Mouse (Mus musculus) MN1 (cell line): ENCODE data around the gene Actn3.
A peak's percentile ranks its signal among the peaks of the same experiment; 100 is the strongest.
"Not testable (repeated sequence)": the region's sequence is repeated elsewhere in the genome, so short reads cannot be mapped to it uniquely, and the experiment has no call there.

Experiments
- DNase-seq: peaks from one replicate; pipeline ENCODE4 v3.0.0-alpha.2; 2016; ENCODE audit warnings: low spot score

The Actn3 gene

GRCm38 (mm10) chr19:4859081-4859480 is 18.6 kb downstream of the Actn3 start:
- DNase-seq = no peak

DNA sequence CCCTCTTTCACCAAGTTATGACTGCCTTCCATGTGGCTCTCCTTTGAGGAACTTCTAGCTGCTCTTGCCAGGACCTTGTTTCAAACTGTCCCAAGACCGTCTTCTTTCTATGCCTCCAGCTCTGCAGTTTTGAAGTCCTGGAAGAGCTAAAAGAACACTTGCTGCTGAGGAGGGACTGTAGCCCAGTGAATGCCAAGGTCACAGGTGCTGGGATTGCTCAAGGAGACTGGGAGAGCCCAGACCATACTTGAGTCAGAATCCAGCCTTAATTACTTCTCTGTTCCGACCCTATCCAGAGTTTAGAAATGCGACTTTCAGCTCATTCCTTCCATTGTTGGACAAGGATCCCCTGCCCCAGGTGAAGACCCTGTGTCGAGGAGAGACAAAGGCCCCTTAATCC is 21.8 kb downstream of the Actn3 start:
- no peak for DNase-seq

- DNase-seq = no peak
Measured at GRCm38 (mm10) chr19:4855470-4855820, 22.3 kb downstream of the Actn3 start.

GRCm38 (mm10) chr19:4854552-4855469 is 22.9 kb downstream of the Actn3 start, which contains the start of gene Ctsf:
Gene Ctsf (plus strand): TSS chr19:4855130.
- DNase-seq = no peak

DNA sequence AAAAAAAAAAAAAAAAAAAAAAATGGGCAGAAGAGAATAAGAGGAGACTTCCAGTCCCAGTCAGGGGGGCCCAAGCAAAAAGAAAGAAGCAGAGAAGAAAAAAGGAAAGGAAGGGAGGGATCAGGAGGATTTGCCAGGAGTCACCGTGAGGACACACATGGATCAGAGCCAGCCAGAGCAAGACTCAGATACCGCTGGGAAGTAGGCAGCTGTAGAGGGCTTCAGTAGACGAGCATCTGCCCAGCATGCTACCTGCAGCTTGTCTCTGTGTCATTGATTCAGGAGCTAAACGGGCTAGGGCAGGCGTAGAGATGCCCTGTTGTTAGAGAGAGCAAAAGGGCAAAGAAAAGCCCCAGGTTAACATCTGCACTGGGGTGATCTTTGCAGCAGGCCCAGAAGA is 27.4 kb downstream of the Actn3 start:
- DNase-seq = no peak

DNA sequence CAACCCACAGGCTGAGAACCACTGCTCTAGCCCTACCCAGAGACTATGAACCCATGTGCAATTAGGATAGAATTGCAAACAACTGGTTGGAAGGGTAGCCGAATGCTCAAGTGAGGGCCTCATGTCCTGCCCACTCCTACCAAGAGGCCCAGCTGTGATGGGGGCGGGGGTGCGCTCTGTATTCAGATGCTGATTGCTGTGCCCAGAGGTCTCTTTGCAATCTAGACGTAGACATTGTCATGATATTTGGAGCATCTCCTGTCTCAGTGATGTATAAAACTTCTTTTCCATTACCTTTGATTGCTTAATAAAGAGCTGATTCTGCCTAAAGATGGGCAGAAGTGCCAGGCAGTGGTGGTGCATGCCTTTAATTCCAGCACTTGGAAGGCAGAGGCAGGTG is 27.9 kb downstream of the Actn3 start:
- DNase-seq = no peak

DNA sequence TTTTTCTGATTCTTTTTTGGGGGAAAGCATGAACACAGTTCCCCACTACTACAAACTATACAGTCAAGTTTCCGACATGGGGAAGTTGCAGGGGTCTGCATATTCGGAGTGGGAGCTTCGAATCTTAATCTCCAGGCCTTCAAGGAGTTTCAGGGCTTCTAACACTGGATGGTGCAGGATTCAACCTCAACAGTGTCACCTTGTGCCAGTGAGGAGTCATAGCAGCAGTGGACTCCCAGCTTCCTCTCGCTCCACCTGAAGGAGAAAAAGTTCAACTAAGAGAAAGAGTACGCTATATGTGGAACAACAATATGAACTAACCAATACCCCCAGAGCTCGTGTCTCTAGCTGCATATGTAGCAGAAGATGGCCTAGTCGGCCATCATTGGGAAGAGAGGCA is 30.2 kb downstream of the Actn3 start:
- peak; percentile 14 for DNase-seq

GRCm38 (mm10) chr19:4845846-4846245 is 31.9 kb downstream of the Actn3 start:
- DNase-seq = no peak

DNA sequence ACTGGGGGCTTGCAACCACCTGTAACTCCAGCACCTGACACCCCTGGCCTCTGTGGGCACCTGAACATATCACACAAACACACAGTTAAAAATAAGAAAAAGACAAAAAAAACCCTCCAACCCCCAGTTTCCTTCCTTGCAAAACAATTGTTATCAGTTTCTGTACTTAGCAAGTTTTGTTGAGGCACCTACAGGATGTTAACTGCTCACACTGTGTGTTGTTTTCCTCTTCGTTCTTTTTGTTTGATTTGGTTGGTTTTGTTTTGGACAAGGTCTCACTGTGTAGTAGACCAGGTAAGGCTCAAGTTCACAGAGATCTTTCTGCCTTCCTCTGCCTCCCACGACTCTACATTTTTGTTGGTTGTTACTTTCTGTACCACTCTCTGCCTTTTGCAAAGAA is 35.1 kb downstream of the Actn3 start:
- DNase-seq = no peak

GRCm38 (mm10) chr19:4840848-4841247 is 36.9 kb downstream of the Actn3 start:
- DNase-seq = no peak

- DNase-seq = peak; percentile 90
Measured at GRCm38 (mm10) chr19:4839149-4839548, 38.6 kb downstream of the Actn3 start, which contains the start of the genes Ccs and Ccdc87. Gene Ccs (minus strand): TSS chr19:4839332. Gene Ccdc87 (plus strand): TSS chr19:4839366.

GRCm38 (mm10) chr19:4838526-4839140 is 39.1 kb downstream of the Actn3 start:
- DNase-seq = no peak

GRCm38 (mm10) chr19:4837049-4837448 is 40.7 kb downstream of the Actn3 start:
- no peak for DNase-seq

- no peak for DNase-seq
Measured at GRCm38 (mm10) chr19:4836096-4836495, 41.6 kb downstream of the Actn3 start.

DNA sequence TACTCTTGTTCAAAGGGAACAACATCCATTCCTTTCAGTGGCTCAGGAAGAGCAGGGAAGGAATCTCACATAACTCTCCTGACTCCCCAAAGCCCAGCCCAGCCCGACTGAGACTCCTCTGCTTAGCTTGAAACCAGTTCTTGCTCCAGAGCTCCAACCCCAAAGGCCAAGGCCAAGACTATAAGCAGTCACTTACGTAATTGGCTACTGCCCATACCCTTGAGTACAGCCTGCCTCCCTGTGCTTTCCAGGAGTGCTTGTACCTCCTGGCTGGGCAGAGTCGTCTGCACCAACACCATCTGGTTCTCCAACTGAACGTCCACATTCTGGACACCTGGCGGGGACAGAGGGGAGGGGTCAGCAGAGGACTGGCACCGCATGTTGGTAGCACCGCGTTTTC is 43.7 kb downstream of the Actn3 start:
- no peak for DNase-seq

DNA sequence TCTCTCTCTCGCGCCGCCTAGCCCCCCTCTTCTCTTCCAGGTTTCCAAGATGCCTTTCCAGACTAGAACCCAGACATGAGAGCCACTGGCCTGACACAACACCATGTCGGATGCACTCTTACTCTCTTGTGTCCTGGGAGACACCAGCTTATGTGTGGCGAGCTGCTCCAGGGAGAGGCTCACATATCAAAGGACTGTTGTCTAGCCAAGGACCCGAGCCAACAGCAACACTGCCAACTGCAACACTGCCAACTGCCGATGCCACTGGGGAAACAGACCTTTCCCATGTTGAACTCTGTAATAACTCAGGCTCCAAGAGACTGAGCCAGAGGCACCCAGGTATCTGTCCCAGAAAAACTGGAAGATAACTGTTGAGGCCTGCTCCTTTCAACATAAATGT is 48.6 kb downstream of the Actn3 start:
- DNase-seq = no peak

DNA sequence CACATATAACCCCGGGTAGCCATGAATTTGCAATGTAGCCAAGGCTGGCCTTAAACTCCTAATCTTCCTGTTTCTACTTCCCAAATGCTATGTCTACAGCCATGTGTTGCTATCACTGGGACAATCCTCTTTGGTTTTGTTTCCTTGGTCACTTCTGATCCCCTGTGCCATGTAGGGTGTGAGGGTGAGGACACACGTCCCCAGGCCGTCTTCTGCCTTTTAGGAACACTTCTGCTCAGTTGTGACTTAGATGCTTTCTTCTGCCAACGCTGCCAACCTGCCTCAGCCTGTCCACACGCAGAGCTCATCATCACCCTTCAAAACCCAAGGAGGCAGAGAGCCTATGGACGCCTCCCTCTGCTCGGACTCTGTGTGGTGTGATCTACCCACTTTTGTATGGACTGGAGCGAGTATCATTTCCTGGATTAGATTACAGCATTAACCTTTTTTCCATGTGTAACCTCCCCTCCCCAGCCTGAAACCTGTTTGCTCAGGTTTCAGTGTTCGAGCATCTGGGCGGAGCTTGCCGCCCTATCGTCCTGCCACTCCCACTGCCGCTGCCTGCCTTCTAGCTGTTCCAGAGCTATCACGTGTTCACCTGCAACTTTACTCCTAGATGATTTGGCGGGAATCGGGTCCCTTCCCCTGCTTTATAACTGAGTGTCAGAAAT is 49.1 kb downstream of the Actn3 start:
- DNase-seq = no peak

GRCm38 (mm10) chr19:4820678-4821303 is 56.9 kb downstream of the Actn3 start:
- DNase-seq = peak; percentile 73

GRCm38 (mm10) chr19:4817182-4817835 is 60.4 kb downstream of the Actn3 start:
- DNase-seq = no peak

DNA sequence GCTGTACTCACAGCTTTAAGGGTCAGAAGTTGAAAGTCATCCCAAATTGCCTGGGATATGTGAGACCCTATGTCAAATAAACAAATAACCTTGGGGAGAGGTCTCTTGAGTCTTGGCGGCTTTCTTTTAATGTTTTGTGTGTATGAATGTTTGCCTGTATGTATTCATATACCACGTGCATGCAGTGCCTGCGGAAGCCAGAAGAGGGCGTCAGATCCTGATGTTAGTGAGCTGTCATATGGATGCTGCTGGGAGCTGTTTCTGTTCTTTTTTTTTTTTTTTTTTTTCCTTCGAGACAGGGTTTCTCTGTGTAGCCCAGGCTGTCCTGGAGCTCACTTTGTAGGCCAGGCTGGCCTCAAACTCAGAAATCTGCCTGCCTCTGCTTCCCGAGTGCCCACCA is 64.7 kb downstream of the Actn3 start:
- no peak for DNase-seq

- not testable (repeated sequence) for DNase-seq
Measured at GRCm38 (mm10) chr19:4812334-4812949, 65.3 kb downstream of the Actn3 start.

- DNase-seq = no peak
Measured at GRCm38 (mm10) chr19:4811909-4812242, 65.8 kb downstream of the Actn3 start.
